Mouse (Mus musculus): Measurements from ENCODE around the gene Tab1. TPM values are rescaled to one million over a fixed set of nuclear protein-coding genes. Genes with fewer than 3 reads are reported as not detected.

The Tab1 gene
- polyA plus RNA-seq (2014; fragmentation: Illumina TruSeq; extraction: RNeasy Lipid Tissue Mini Kit (QIAGEN cat#74804); ENCODE audit: low read depth, low replicate concordance) = 0.47 TPM

GRCm38 (mm10) chr15:80132993-80133586, at the start of gene Tab1:
Tab1 (plus strand) TSS chr15:80133127.

DNA sequence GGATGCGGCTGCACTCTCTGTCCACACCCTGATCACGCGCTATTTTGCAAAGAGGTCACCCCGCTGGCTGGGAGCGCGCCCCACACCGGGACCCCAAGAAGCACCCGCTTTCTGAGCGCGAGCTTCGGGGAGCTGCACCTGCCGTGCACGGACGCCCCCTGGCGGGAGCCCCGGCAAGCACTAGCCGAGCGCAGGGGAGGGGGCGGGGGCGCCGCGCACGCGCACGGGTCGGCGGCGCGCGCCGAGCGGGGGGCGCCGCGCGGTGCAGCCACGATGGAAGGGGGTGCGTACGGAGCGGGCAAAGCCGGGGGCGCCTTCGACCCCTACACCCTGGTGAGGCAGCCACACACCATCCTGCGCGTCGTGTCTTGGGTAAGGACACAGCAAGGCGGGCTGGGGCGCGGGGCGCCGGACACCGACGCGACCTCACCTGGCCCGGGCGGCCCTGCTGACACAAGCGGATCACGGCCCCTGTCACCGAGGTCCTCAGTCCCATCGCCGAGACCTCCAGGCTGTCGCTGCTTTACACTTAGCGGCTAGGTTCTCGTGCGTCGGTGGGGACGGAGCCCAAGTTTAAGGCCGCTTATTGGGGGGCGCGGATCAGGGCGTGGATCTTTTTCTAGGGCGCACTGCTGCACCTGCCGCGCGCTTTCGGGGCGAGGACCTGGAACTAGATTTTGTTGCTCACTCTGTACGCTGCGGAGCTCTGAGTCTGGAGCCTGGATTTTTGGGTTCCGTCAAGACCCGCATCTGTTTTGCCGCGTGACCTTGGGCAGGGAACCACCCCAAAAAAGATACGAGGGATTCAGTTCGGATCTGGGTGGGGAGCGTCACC, 41.6 kb upstream of the Tab1 start, which contains the start of the genes Syngr1 and Rpl3:
TSS of gene Syngr1 (plus strand) at position 214 of the 835 bp plus-strand sequence.
TSS of gene Rpl3 (minus strand) at position 748 of the 835 bp plus-strand sequence.

DNA sequence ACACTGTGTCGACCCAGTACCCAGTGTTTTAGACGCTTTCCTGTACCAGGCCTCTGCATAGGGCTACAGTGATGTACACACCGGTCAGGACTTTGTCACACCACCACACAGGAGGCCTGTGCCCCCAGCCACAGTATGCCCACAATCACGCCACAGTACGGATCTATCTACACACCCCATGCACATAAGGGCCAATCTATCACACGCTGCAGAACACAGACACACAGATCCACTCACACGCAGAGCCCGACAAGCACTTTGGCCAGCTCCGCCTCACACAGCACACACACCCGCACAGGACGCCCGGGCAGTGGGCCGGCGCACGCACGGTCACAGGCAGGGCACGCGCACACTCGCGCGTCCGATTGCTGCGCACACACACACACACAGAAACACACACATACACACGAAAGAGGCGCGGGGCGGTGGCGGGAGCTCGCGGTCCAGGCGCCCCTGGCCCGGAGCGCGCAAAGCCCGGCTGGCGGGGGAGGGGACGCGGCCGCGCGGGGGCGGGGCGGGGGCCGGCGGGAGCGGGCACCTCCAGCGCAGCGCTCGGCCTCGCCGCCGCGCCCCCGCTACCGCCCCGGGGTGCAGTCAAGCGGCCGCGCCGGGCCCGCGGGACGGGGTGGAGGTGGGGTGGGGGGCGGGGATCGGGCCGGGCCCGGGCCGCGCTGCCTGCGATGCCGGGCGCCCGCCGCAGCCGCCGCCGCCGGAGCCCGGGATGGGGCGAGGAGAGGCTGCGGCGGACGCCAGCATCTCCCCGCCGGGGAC, 40.3 kb downstream of the Tab1 start, which contains the start of gene Mgat3:
TSS of gene Mgat3 (plus strand) at position 721 of the 771 bp plus-strand sequence.

Other genes with a start within 250 kb of the Tab1 start
- gene Apobec3, start 241.5 kb upstream of the Tab1 start, polyA plus RNA-seq (2014; fragmentation: Illumina TruSeq; extraction: RNeasy Lipid Tissue Mini Kit (QIAGEN cat#74804); ENCODE audit: low read depth, low replicate concordance) = 5.8 TPM
- gene Cbx7, start 162.0 kb upstream of the Tab1 start, polyA plus RNA-seq (2014; fragmentation: Illumina TruSeq; extraction: RNeasy Lipid Tissue Mini Kit (QIAGEN cat#74804); ENCODE audit: low read depth, low replicate concordance) = 0.99 TPM
- gene Pdgfb, start 118.2 kb upstream of the Tab1 start, polyA plus RNA-seq (2014; fragmentation: Illumina TruSeq; extraction: RNeasy Lipid Tissue Mini Kit (QIAGEN cat#74804); ENCODE audit: low read depth, low replicate concordance) = 1.2 TPM
- 1.2 TPM for gene Syngr1, start 41.8 kb upstream of the Tab1 start, polyA plus RNA-seq (2014; fragmentation: Illumina TruSeq; extraction: RNeasy Lipid Tissue Mini Kit (QIAGEN cat#74804); ENCODE audit: low read depth, low replicate concordance)
- 142 TPM for gene Rpl3, start 41.3 kb upstream of the Tab1 start, polyA plus RNA-seq (2014; fragmentation: Illumina TruSeq; extraction: RNeasy Lipid Tissue Mini Kit (QIAGEN cat#74804); ENCODE audit: low read depth, low replicate concordance)
- 5.5 TPM for gene Mgat3, start 40.6 kb downstream of the Tab1 start, polyA plus RNA-seq (2014; fragmentation: Illumina TruSeq; extraction: RNeasy Lipid Tissue Mini Kit (QIAGEN cat#74804); ENCODE audit: low read depth, low replicate concordance)
- gene Mief1, start 100.9 kb downstream of the Tab1 start, polyA plus RNA-seq (2014; fragmentation: Illumina TruSeq; extraction: RNeasy Lipid Tissue Mini Kit (QIAGEN cat#74804); ENCODE audit: low read depth, low replicate concordance) = 26.4 TPM
- gene AC140267.1, start 102.7 kb downstream of the Tab1 start, polyA plus RNA-seq (2014; fragmentation: Illumina TruSeq; extraction: RNeasy Lipid Tissue Mini Kit (QIAGEN cat#74804); ENCODE audit: low read depth, low replicate concordance) = not detected
- 98.2 TPM for gene Atf4, start 122.1 kb downstream of the Tab1 start, polyA plus RNA-seq (2014; fragmentation: Illumina TruSeq; extraction: RNeasy Lipid Tissue Mini Kit (QIAGEN cat#74804); ENCODE audit: low read depth, low replicate concordance)
- 3.7 TPM for gene Rps19bp1, start 131.2 kb downstream of the Tab1 start, polyA plus RNA-seq (2014; fragmentation: Illumina TruSeq; extraction: RNeasy Lipid Tissue Mini Kit (QIAGEN cat#74804); ENCODE audit: low read depth, low replicate concordance)
- 0.06 TPM for gene Cacna1i, start 154.1 kb downstream of the Tab1 start, polyA plus RNA-seq (2014; fragmentation: Illumina TruSeq; extraction: RNeasy Lipid Tissue Mini Kit (QIAGEN cat#74804); ENCODE audit: low read depth, low replicate concordance)